Mouse (Mus musculus): ENCODE results near the gene Zic1. TPM values are rescaled to one million over a fixed set of nuclear protein-coding genes. Genes with fewer than 3 reads are reported as not detected.

Zic1 gene
- polyA plus RNA-seq, 1 experiment from 2014 or later, result 30.5 TPM

DNA sequence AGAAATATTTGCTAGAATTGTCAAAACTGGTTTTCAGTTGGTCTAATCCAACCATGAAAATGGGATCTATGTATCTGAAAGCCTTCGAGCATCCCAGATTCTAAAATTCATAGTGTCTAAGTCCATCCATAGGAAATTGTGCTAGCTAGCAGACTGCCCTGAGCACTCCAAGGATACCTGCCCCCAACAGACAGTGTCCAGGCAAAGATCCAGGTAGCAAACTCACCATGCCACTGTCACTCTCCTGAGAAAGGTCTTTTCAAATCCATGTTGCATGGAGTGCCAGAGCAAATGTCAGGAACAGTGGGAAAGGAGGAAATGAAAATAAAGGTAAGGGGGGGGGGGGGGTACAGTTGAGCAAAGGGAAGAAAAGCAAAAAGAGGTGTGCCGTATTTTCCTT, 18.0 kb downstream of the Zic1 start:
- H3K4me1 ChIP-seq (ENCODE audit: control insufficient read depth, insufficient read depth, low read length), result no peaks in the 10 kb centered on the region
- no peaks in the 10 kb centered on the region for H3K36me3 ChIP-seq (ENCODE audit: control insufficient read depth, insufficient read depth, low read length)
- H3K4me2 ChIP-seq (ENCODE audit: low read depth, low read length), result no peak overlapping the region
- WGBS, result 76% methylated on average over 2 of the region's 2 CpGs
- no peak overlapping the region for H3K9ac ChIP-seq (replicated peaks; ENCODE audit: low read depth, low read length)
- H3K9me3 ChIP-seq (ENCODE audit: control insufficient read depth, low read length), result no peaks in the 10 kb centered on the region
- no peak overlapping the region for H3K27ac ChIP-seq (ENCODE audit: low read depth, low read length)
- H3K27me3 ChIP-seq (ENCODE audit: control insufficient read depth, insufficient read depth, low read length), result peaks cover 7% of the 10 kb centered on the region
- ATAC-seq (ENCODE audit: low read depth), result no peak
- H3K4me3 ChIP-seq (ENCODE audit: low read depth, low read length), result no peak overlapping the region

Other genes with a start within 250 kb of the Zic1 start
- 46.7 and 50.5 TPM in 2 replicates for gene Zic4, start 3.4 kb downstream of the Zic1 start, polyA plus RNA-seq (2014; fragmentation: Nextera tagmentation; extraction: Ambion mirVana)

Measured in neural tube, embryonic 14.5 days (tissue).